Mouse (Mus musculus): ENCODE measurements around the gene Imp4. TPM values are rescaled to one million over a fixed set of nuclear protein-coding genes. Genes with fewer than 3 reads are reported as not detected.
A peak's percentile ranks its signal among the peaks of the same experiment; 100 is the strongest.

Imp4 gene
- 19.3 and 45.4 TPM in 2 replicates for polyA plus RNA-seq (2012; rRNA removed)

DNA sequence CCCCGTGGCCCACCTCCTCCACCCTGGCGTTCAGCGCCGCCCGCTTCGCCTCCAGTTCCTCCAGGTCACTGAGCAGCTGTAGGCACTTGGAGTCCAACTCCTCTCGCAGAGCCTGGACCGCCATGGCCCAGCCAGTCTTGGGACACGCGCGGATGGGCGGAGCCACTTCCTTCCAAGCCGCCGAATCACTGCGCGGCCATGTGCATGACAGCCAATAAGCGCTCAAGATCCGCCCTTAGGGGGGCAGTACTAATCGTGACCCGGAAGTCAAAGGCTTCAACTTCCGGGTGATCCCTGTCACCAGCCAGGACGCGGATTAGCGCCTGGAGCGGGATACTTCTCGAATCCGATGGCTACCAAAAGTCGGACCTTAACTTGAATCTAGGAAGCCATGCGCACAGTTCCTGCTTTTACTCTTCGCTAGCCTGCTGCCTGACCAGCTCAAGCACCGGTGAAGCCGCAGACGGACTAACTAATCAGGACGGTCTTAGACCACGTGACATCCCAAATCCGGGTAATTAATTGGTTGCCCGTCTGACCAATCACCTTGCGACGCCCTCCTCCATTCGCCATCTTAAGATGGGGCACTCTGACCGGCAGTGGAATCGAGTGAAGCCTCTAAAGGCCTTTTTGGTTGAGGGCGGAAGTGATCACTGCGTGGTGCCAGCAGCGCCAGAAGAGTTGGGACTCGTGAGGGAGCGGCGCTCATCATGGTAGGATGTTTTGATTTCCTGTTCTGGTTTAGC, at the start of gene Imp4, which contains the start of gene Ccdc115:
TSS of gene Imp4 (plus strand) at position 637 of the 746 bp plus-strand sequence.
TSS of gene Ccdc115 (minus strand) at position 458 of the 746 bp plus-strand sequence.
- no peaks in the 10 kb centered on the region for H3K27me3 ChIP-seq (ENCODE audit: control insufficient read depth, insufficient read depth, low read length)
- TF ChIP-seq CTCF (IDR thresholded peaks at IDR 0.05; ENCODE audit: extremely low read depth, insufficient read length, insufficient replicate concordance, low read depth, low read length) = no peak
- peak; percentile 47 for TF ChIP-seq POLR2A (IDR thresholded peaks at IDR 0.05; ENCODE audit: low read depth, low read length)
- WGBS = under 1% methylated on average over 48 of the region's 48 CpGs
- peak within 1 kb of the TSS; percentile 75 for H3K4me3 ChIP-seq (ENCODE audit: low read depth, low read length)
- peaks cover 4% of the 10 kb centered on the region; the same call in 1 of the 2 replicates for H3K4me1 ChIP-seq (ENCODE audit: control insufficient read depth, insufficient read depth, insufficient read length, low read length)
- H3K36me3 ChIP-seq (ENCODE audit: control insufficient read depth, insufficient read depth, low read length) = peaks cover 17% of the 10 kb centered on the region
- H3K27ac ChIP-seq (ENCODE audit: insufficient read depth, low read depth, low read length) = peak within 1 kb of the TSS; percentile 67

- no peaks in the 10 kb centered on the region for H3K36me3 ChIP-seq (ENCODE audit: control insufficient read depth, insufficient read depth, low read length)
- TF ChIP-seq POLR2A (IDR thresholded peaks at IDR 0.05; ENCODE audit: low read depth, low read length) (no peak), CTCF (IDR thresholded peaks at IDR 0.05; ENCODE audit: extremely low read depth, insufficient read length, insufficient replicate concordance, low read depth, low read length) (no peak)
- WGBS = 83% methylated on average over 4 of the region's 4 CpGs
- no peak overlapping the region for H3K4me3 ChIP-seq (ENCODE audit: low read depth, low read length)
- H3K4me1 ChIP-seq (ENCODE audit: control insufficient read depth, insufficient read depth, insufficient read length, low read length) = no peaks in the 10 kb centered on the region
- no peak overlapping the region for H3K27ac ChIP-seq (ENCODE audit: insufficient read depth, low read depth, low read length)
- no peaks in the 10 kb centered on the region for H3K27me3 ChIP-seq (ENCODE audit: control insufficient read depth, insufficient read depth, low read length)
Measured at GRCm38 (mm10) chr1:34396321-34396720, 43.3 kb upstream of the Imp4 start.

DNA sequence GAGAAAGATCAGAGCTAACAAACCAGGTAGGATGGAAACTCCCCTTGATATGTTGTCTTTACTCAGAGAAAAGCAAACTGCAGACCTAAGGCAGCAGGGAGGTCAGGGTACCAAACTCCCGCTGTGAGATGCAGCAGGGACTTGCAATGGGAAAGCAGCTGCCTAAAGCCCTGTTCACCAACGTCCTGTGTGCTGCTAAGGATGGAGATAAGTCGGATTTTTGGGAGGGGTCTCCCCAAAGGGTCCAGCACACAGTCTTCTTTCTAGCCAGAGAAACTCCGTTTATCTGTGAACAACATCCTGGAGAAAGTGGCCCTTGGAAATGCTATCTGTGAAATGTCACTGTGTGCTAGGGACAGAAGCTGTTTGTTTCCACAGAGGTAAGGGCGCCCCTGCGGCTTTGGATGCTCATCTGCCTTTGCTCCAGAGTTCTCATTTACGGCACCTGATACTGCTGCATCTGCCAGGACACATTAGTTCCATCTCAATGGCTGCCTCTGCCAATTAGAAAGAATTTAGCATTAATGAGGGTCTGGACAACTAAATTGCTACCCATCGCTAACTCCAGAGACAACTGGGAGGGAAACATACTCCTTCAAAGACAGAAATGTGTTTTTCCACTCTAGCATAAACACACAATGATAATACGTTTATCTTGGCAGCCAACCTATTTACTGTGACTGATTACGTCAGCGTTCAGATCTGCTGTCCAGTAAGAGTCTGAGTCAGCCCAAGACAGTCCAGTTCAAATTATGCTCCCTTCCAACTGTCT, 40.3 kb upstream of the Imp4 start:
- Histone ChIP-seq H3K4me3 (ENCODE audit: low read depth, low read length) (no peak overlapping the region), H3K36me3 (ENCODE audit: control insufficient read depth, insufficient read depth, low read length) (no peaks in the 10 kb centered on the region), H3K27me3 (ENCODE audit: control insufficient read depth, insufficient read depth, low read length) (no peaks in the 10 kb centered on the region), H3K27ac (ENCODE audit: insufficient read depth, low read depth, low read length) (no peak overlapping the region), H3K4me1 (ENCODE audit: control insufficient read depth, insufficient read depth, insufficient read length, low read length) (no peaks in the 10 kb centered on the region)
- TF ChIP-seq CTCF (IDR thresholded peaks at IDR 0.05; ENCODE audit: extremely low read depth, insufficient read length, insufficient replicate concordance, low read depth, low read length) = no peak
- no peak for TF ChIP-seq POLR2A (IDR thresholded peaks at IDR 0.05; ENCODE audit: low read depth, low read length)
- 38% methylated on average over 11 of the region's 11 CpGs for WGBS

DNA sequence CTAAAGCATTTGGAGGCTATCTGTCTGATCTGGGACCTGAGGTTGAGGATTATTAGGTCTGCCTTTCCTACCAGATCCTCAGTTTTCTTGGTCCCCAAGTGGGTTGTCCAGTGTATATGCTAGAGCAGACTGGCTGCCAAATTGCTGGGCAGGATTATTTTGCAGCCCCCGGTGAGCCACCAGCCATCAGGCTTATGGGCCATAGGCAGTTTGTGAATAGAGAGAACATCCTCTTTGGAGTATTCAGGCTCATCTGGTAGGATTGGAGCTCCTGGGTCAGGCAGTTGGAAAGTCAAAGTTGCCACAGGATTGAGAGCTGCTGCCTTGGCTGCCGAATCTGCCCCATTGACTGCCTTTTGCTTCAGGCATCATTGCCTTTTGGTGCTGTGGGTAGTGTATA, 11.2 kb upstream of the Imp4 start:
- Histone ChIP-seq H3K36me3 (ENCODE audit: control insufficient read depth, insufficient read depth, low read length) (no peaks in the 10 kb centered on the region), H3K4me3 (ENCODE audit: low read depth, low read length) (no peak overlapping the region), H3K27me3 (ENCODE audit: control insufficient read depth, insufficient read depth, low read length) (no peaks in the 10 kb centered on the region), H3K4me1 (ENCODE audit: control insufficient read depth, insufficient read depth, insufficient read length, low read length) (0 out of 2 replicates have a peak, but pooled peaks cover 3% of the 10 kb centered on the region), H3K27ac (ENCODE audit: insufficient read depth, low read depth, low read length) (no peak overlapping the region)
- TF ChIP-seq POLR2A (IDR thresholded peaks at IDR 0.05; ENCODE audit: low read depth, low read length) (no peak), CTCF (IDR thresholded peaks at IDR 0.05; ENCODE audit: extremely low read depth, insufficient read length, insufficient replicate concordance, low read depth, low read length) (no peak)
- 94% methylated on average over 2 of the region's 2 CpGs for WGBS

DNA sequence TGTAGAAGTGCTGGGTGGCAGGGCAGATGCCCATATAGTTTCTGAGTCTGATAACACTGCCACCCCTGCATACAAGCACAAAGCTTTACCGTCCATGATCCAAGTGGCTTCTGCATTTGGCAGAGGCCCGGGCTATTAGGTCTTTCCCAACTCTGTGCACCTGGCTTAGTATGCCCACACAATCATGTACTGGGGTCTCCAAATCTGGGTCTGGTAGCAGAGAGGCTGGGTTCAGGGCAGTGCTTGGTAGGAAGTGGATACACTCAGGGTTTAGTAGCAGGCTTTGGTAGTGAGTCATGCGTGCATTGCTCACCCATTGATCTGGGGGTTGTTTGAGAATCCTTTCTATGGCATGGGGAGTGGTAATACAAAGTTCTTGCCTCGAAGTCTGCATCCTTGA, 10.4 kb upstream of the Imp4 start:
- Histone ChIP-seq H3K4me3 (ENCODE audit: low read depth, low read length) (no peak overlapping the region), H3K27ac (ENCODE audit: insufficient read depth, low read depth, low read length) (no peak overlapping the region), H3K36me3 (ENCODE audit: control insufficient read depth, insufficient read depth, low read length) (no peaks in the 10 kb centered on the region), H3K4me1 (ENCODE audit: control insufficient read depth, insufficient read depth, insufficient read length, low read length) (peaks cover 6% of the 10 kb centered on the region; the same call in 1 of the 2 replicates), H3K27me3 (ENCODE audit: control insufficient read depth, insufficient read depth, low read length) (no peaks in the 10 kb centered on the region)
- whole genome bisulfite sequencing = 95% methylated on average over 4 of the region's 4 CpGs
- TF ChIP-seq CTCF (IDR thresholded peaks at IDR 0.05; ENCODE audit: extremely low read depth, insufficient read length, insufficient replicate concordance, low read depth, low read length) = no peak
- TF ChIP-seq POLR2A (IDR thresholded peaks at IDR 0.05; ENCODE audit: low read depth, low read length) = no peak

- 97% methylated on average over 3 of the region's 3 CpGs for WGBS
- Histone ChIP-seq H3K36me3 (ENCODE audit: control insufficient read depth, insufficient read depth, low read length) (no peaks in the 10 kb centered on the region), H3K27me3 (ENCODE audit: control insufficient read depth, insufficient read depth, low read length) (no peaks in the 10 kb centered on the region), H3K27ac (ENCODE audit: insufficient read depth, low read depth, low read length) (no peak overlapping the region), H3K4me1 (ENCODE audit: control insufficient read depth, insufficient read depth, insufficient read length, low read length) (peaks cover 8% of the 10 kb centered on the region; the same call in 1 of the 2 replicates), H3K4me3 (ENCODE audit: low read depth, low read length) (no peak overlapping the region)
- TF ChIP-seq POLR2A (IDR thresholded peaks at IDR 0.05; ENCODE audit: low read depth, low read length) = no peak
- no peak for TF ChIP-seq CTCF (IDR thresholded peaks at IDR 0.05; ENCODE audit: extremely low read depth, insufficient read length, insufficient replicate concordance, low read depth, low read length)
Measured at GRCm38 (mm10) chr1:34430981-34431380, 8.7 kb upstream of the Imp4 start.

GRCm38 (mm10) chr1:34431431-34431830, 8.2 kb upstream of the Imp4 start:
- 97% methylated on average over 9 of the region's 9 CpGs for WGBS
- no peak overlapping the region for H3K27ac ChIP-seq (ENCODE audit: insufficient read depth, low read depth, low read length)
- peaks cover 8% of the 10 kb centered on the region; the same call in 1 of the 2 replicates for H3K4me1 ChIP-seq (ENCODE audit: control insufficient read depth, insufficient read depth, insufficient read length, low read length)
- H3K27me3 ChIP-seq (ENCODE audit: control insufficient read depth, insufficient read depth, low read length) = no peaks in the 10 kb centered on the region
- no peaks in the 10 kb centered on the region for H3K36me3 ChIP-seq (ENCODE audit: control insufficient read depth, insufficient read depth, low read length)
- TF ChIP-seq POLR2A (IDR thresholded peaks at IDR 0.05; ENCODE audit: low read depth, low read length) (no peak), CTCF (IDR thresholded peaks at IDR 0.05; ENCODE audit: extremely low read depth, insufficient read length, insufficient replicate concordance, low read depth, low read length) (no peak)
- H3K4me3 ChIP-seq (ENCODE audit: low read depth, low read length) = no peak overlapping the region

All from small intestine, adult 2 months (tissue).